Mouse (Mus musculus): ENCODE data around the gene Igf2bp1.

DNA sequence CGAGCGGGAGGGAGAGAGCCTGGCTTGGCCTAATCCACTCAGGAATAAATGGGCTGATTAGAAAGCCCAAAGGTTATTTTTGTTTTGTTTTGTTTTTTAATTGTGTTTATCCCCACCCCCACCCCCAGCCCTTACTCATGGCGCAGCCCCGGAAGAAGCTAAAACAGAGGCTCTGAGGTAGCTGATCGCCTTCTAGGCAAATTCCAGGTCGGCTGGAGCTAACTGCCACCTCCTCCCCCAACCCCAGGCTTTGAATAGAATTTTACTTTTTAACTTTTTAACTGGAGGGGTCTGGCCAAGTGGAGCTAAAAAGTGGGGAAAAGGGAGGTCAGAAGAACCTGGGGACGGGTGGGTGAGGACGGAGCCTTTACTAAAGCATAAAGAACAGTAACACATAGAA, 15.9 kb downstream of the Igf2bp1 start:
- no peak for TF ChIP-seq HCFC1 (IDR thresholded peaks at IDR 0.05; ENCODE audit: borderline replicate concordance, insufficient read depth, low read length)
- TF ChIP-seq ZC3H11A (IDR thresholded peaks at IDR 0.05; ENCODE audit: borderline replicate concordance, low read depth, low read length) = no peak
- no peak for TF ChIP-seq ZNF384 (IDR thresholded peaks at IDR 0.05; ENCODE audit: low read depth, low read length)

Measured in ES-E14 (cell line).